Mouse (Mus musculus) ES-Bruce4 (cell line): ENCODE results near the gene Klf4.

Source experiments
- CTCF ChIP-seq: IDR thresholded peaks from one replicate; pipeline ENCODE4 v1.8.1; 2011; ENCODE audit warnings: low read depth, low read length
- EP300 ChIP-seq: IDR thresholded peaks from 2 replicates; pipeline ENCODE4 v1.6.1; 2011; ENCODE audit warnings: low read depth, low read length; ENCODE audit not compliant: insufficient read depth
- POLR2A ChIP-seq: IDR thresholded peaks from one replicate; pipeline ENCODE4 v1.8.1; 2011; ENCODE audit warnings: low read length; ENCODE audit not compliant: insufficient read depth

DNA sequence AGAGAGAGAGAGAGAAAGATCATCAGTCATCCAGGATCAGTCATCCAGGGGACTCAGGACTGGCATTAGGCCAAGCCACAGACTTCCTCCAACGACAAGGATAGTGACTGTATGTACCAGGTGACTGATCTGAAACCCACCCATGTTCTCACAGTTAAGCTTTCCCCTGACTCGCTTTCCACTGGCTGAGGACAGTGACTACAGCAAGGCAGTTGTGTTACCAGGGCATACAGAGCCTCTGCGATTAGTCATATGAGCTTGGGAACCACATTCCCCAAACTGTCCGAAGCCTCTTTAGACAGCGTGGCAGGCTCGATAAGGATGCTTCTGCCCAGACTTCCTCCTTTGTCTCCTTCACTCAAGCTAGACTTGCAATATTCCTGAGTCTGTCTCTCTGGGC, 43.7 kb downstream of the Klf4 start:
- TF ChIP-seq CTCF (no peak), POLR2A (no peak), EP300 (no peak)
